Mouse (Mus musculus): ENCODE measurements around the gene Smurf1. TPM values are rescaled to one million over a fixed set of nuclear protein-coding genes. Genes with fewer than 3 reads are reported as not detected.

The Smurf1 gene
- total and polyA plus RNA-seq, 2 experiments from 2014 or later = 9.1 to 29.9 TPM

DNA sequence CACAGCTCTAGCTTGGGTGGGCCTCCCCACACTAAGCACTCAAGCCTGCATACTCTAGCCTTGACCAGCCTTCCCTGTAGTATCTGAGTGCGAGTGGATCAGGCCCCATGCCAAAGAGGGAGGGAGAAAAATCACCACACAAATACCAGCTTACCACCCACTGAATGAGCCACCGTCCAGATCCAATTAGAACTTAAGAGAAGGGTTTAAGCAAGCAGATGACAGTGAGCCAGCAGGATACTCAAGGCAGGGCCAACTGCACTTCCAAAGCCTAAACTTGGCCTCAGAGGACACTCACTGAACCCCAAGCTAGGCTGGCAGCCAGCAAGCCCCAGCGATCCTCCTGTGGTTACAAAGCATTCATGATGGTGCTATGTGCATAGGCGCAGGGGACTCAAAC, 19.6 kb downstream of the Smurf1 start:
- 40% methylated on average over 4 of the region's 4 CpGs for WGBS
- Histone ChIP-seq H3K9ac (replicated peaks; ENCODE audit: low read depth, low read length) (no peak overlapping the region), H3K4me3 (ENCODE audit: low read depth, low read length) (no peak overlapping the region), H3K4me2 (ENCODE audit: low read depth, low read length) (no peak overlapping the region), H3K27me3 (ENCODE audit: control insufficient read depth, insufficient read depth, low read length) (no peaks in the 10 kb centered on the region), H3K9me3 (replicated peaks; ENCODE audit: control insufficient read depth, low read length) (no peaks in the 10 kb centered on the region), H3K27ac (ENCODE audit: low read depth) (no peak overlapping the region), H3K4me1 (ENCODE audit: control insufficient read depth, insufficient read depth) (peaks cover 25% of the 10 kb centered on the region), H3K36me3 (replicated peaks; ENCODE audit: control insufficient read depth, insufficient read depth, low read length) (no peaks in the 10 kb centered on the region)
- no peak for TF ChIP-seq CTCF (IDR thresholded peaks at IDR 0.05; ENCODE audit: low read depth)
- no peak for TF ChIP-seq EP300 (IDR thresholded peaks at IDR 0.05; ENCODE audit: low read depth)
- ATAC-seq (ENCODE audit: insufficient read depth, low read depth) (peak; percentile 79), DNase-seq (ENCODE audit: low spot score) (peak; percentile 34)

DNA sequence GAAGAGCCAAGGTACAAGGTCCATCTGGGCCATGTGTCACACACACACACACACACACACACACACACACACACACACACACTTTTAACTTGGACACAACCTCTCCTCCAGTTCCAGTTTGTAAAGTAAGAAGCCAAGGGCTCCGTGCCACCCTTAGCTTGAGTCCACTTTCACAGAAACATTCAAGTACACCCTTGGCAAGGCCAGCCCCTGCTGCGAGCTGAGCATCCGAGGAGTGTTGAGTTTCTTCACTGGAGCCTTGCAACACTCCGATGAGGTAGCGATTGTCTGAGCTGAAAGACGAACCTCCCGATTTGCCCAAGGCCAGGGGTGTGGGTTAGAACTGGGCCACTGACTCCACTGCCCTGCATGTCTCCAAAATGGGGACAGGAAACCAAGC, 20.7 kb downstream of the Smurf1 start:
- TF ChIP-seq CTCF (IDR thresholded peaks at IDR 0.05; ENCODE audit: low read depth) (no peak), EP300 (IDR thresholded peaks at IDR 0.05; ENCODE audit: low read depth) (no peak)
- Histone ChIP-seq H3K4me3 (ENCODE audit: low read depth, low read length) (no peak overlapping the region), H3K27ac (ENCODE audit: low read depth) (no peak overlapping the region), H3K27me3 (ENCODE audit: control insufficient read depth, insufficient read depth, low read length) (no peaks in the 10 kb centered on the region), H3K4me2 (ENCODE audit: low read depth, low read length) (no peak overlapping the region), H3K4me1 (ENCODE audit: control insufficient read depth, insufficient read depth) (peaks cover 21% of the 10 kb centered on the region), H3K9me3 (replicated peaks; ENCODE audit: control insufficient read depth, low read length) (no peaks in the 10 kb centered on the region), H3K9ac (replicated peaks; ENCODE audit: low read depth, low read length) (no peak overlapping the region), H3K36me3 (replicated peaks; ENCODE audit: control insufficient read depth, insufficient read depth, low read length) (no peaks in the 10 kb centered on the region)
- WGBS = 87% methylated on average over 7 of the region's 7 CpGs
- DNase-seq (ENCODE audit: low spot score) (no peak), ATAC-seq (ENCODE audit: insufficient read depth, low read depth) (no peak)

DNA sequence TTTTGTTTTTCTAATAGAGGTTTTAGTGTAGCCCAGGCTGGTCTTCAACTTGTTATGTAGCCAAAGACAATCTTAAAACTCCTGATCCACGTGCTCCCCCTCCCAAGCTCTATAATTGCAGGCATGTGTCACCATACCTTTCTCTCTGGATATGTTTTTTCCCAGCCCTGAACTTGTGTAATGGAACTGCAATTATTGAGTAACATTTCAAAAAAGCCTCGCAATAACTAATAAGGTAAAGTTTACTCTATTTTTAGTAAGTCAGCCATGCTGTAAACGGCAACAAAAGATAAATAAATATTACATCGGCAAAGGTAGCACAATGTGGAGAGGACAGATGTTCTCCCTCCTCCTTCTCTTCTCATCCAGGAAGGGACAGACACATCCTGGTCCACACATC, 21.3 kb downstream of the Smurf1 start:
- TF ChIP-seq EP300 (IDR thresholded peaks at IDR 0.05; ENCODE audit: low read depth) (no peak), CTCF (IDR thresholded peaks at IDR 0.05; ENCODE audit: low read depth) (no peak)
- H3K4me2 ChIP-seq (ENCODE audit: low read depth, low read length) = no peak overlapping the region
- no peak for DNase-seq (ENCODE audit: low spot score)
- peaks cover 19% of the 10 kb centered on the region for H3K4me1 ChIP-seq (ENCODE audit: control insufficient read depth, insufficient read depth)
- no peak overlapping the region for H3K4me3 ChIP-seq (ENCODE audit: low read depth, low read length)
- no peaks in the 10 kb centered on the region for H3K27me3 ChIP-seq (ENCODE audit: control insufficient read depth, insufficient read depth, low read length)
- H3K9me3 ChIP-seq (replicated peaks; ENCODE audit: control insufficient read depth, low read length) = no peaks in the 10 kb centered on the region
- no peak overlapping the region for H3K9ac ChIP-seq (replicated peaks; ENCODE audit: low read depth, low read length)
- ATAC-seq (ENCODE audit: insufficient read depth, low read depth) = no peak
- 70% methylated on average over 4 of the region's 4 CpGs for WGBS
- H3K36me3 ChIP-seq (replicated peaks; ENCODE audit: control insufficient read depth, insufficient read depth, low read length) = no peaks in the 10 kb centered on the region
- H3K27ac ChIP-seq (ENCODE audit: low read depth) = no peak overlapping the region

DNA sequence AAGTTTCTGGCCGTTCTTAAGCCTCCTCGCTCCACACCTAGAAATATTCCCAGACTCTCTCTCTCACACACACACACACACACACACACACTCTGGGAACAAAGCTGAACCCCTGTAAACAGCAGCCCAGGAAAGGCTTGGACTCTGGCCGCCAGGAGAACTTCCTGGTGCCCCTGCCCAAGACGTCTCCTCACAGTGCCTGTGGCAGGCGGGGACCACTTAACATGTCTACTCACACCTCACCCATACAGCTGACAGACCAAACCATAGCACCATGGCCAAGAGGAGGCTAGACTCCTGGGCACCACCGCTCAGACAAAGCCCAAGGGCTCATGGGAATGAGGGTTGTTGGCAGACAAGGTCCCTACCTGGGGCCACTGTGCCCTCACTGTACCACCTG, 22.3 kb downstream of the Smurf1 start:
- ATAC-seq (ENCODE audit: insufficient read depth, low read depth) (no peak), DNase-seq (ENCODE audit: low spot score) (no peak)
- TF ChIP-seq CTCF (IDR thresholded peaks at IDR 0.05; ENCODE audit: low read depth) (no peak), EP300 (IDR thresholded peaks at IDR 0.05; ENCODE audit: low read depth) (no peak)
- Histone ChIP-seq H3K9me3 (replicated peaks; ENCODE audit: control insufficient read depth, low read length) (no peaks in the 10 kb centered on the region), H3K4me2 (ENCODE audit: low read depth, low read length) (no peak overlapping the region), H3K4me3 (ENCODE audit: low read depth, low read length) (no peak overlapping the region), H3K4me1 (ENCODE audit: control insufficient read depth, insufficient read depth) (peaks cover 17% of the 10 kb centered on the region), H3K9ac (replicated peaks; ENCODE audit: low read depth, low read length) (no peak overlapping the region), H3K27ac (ENCODE audit: low read depth) (no peak overlapping the region), H3K27me3 (ENCODE audit: control insufficient read depth, insufficient read depth, low read length) (no peaks in the 10 kb centered on the region), H3K36me3 (replicated peaks; ENCODE audit: control insufficient read depth, insufficient read depth, low read length) (no peaks in the 10 kb centered on the region)
- 57% methylated on average over 6 of the region's 6 CpGs for WGBS

DNA sequence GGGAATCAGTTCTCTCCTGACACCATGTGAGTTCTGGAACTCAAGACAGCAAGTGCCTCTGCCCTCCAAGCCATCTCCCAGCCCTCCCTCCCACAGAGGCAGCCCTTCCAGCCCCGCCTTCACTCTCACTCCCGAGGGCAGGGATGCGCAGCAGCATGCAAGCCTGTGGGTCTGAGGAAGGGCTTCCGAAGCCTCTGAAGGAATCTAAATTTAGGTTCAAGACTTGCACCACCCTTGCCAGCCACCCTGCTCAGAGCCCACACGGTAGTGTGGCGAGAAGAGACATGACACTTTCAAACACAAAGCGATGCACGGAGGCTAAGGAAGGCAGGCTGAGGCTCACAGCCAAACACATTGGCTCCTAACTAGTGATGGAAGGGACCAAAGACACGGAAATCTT, 23.2 kb downstream of the Smurf1 start:
- H3K4me1 ChIP-seq (ENCODE audit: control insufficient read depth, insufficient read depth) = peaks cover 13% of the 10 kb centered on the region
- WGBS = 54% methylated on average over 9 of the region's 9 CpGs

DNA sequence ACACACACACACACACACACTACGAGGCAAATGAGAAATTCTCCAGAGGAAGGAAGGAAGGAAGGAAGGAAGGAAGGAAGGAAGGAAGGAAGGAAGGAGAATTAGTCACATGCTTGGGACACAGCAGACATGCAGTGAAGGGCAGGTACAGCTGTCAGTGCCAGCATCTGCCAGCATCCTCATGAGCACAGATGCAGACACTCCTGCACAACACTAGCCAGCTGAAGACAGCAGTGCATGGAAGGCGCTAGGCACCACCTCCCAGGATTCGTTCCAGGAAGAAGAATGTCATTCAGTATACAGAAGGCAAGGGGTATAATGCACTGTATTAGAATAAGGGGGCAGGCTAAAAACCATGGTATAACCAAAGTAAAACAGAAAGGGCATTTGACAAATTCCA, 24.7 kb downstream of the Smurf1 start:
- Histone ChIP-seq H3K27ac (ENCODE audit: low read depth) (no peak overlapping the region), H3K9me3 (replicated peaks; ENCODE audit: control insufficient read depth, low read length) (no peaks in the 10 kb centered on the region), H3K4me2 (ENCODE audit: low read depth, low read length) (no peak overlapping the region), H3K36me3 (replicated peaks; ENCODE audit: control insufficient read depth, insufficient read depth, low read length) (no peaks in the 10 kb centered on the region), H3K4me3 (ENCODE audit: low read depth, low read length) (no peak overlapping the region), H3K4me1 (ENCODE audit: control insufficient read depth, insufficient read depth) (peaks cover 7% of the 10 kb centered on the region), H3K27me3 (ENCODE audit: control insufficient read depth, insufficient read depth, low read length) (no peaks in the 10 kb centered on the region), H3K9ac (replicated peaks; ENCODE audit: low read depth, low read length) (no peak overlapping the region)
- ATAC-seq (ENCODE audit: insufficient read depth, low read depth) (no peak), DNase-seq (ENCODE audit: low spot score) (no peak)
- 38% methylated on average over 3 of the region's 3 CpGs for WGBS
- no peak for TF ChIP-seq CTCF (IDR thresholded peaks at IDR 0.05; ENCODE audit: low read depth)
- no peak for TF ChIP-seq EP300 (IDR thresholded peaks at IDR 0.05; ENCODE audit: low read depth)

More for the DNA sequence above, 23.2 kb downstream of the Smurf1 start:
- Histone ChIP-seq H3K4me2 (ENCODE audit: low read depth, low read length) (no peak overlapping the region), H3K27me3 (ENCODE audit: control insufficient read depth, insufficient read depth, low read length) (no peaks in the 10 kb centered on the region), H3K9me3 (replicated peaks; ENCODE audit: control insufficient read depth, low read length) (no peaks in the 10 kb centered on the region), H3K9ac (replicated peaks; ENCODE audit: low read depth, low read length) (no peak overlapping the region), H3K27ac (ENCODE audit: low read depth) (no peak overlapping the region), H3K4me3 (ENCODE audit: low read depth, low read length) (no peak overlapping the region), H3K36me3 (replicated peaks; ENCODE audit: control insufficient read depth, insufficient read depth, low read length) (no peaks in the 10 kb centered on the region)
- DNase-seq (ENCODE audit: low spot score) (no peak), ATAC-seq (ENCODE audit: insufficient read depth, low read depth) (no peak)
- no peak for TF ChIP-seq CTCF (IDR thresholded peaks at IDR 0.05; ENCODE audit: low read depth)
- no peak for TF ChIP-seq EP300 (IDR thresholded peaks at IDR 0.05; ENCODE audit: low read depth)
